Mouse (Mus musculus) megakaryocyte, adult 5-6 weeks (primary cell): Measurements from ENCODE around the gene Ttc30b. TPM values are rescaled to one million over a fixed set of nuclear protein-coding genes. Genes with fewer than 3 reads are reported as not detected.
"Not testable (repeated sequence)": the region's sequence is repeated elsewhere in the genome, so short reads cannot be mapped to it uniquely, and the experiment has no call there.

Experiments used
- ATAC-seq: 2 replicates; pipeline ENCODE4 v1.8.0; 2016; ENCODE audit warnings: mild to moderate bottlenecking, inconsistent platforms; ENCODE audit not compliant: poor library complexity, severe bottlenecking
- total RNA-seq, 2 experiments: library from RNA; stranded (forward) in 1 of 2; stranded (reverse) in 1 of 2; fragments of 153-499, 151-499 nt in 1 of 2; fragments of 221-1000, 200-1000 nt in 1 of 2; gene quantifications; 2 replicates each; pipeline versions ENCODE4 v1.2.3 to v1.2.4; 2015 to 2017

The Ttc30b gene
- total RNA-seq, 2 experiments from 2014 or later: 1.8 to 2.1 TPM

- no peak for ATAC-seq
Observed at GRCm38 (mm10) chr2:75953320-75953719, 14.9 kb upstream of the Ttc30b start.

- no peak for ATAC-seq
Observed at GRCm38 (mm10) chr2:75950685-75951084, 12.3 kb upstream of the Ttc30b start.

- not testable (repeated sequence) for ATAC-seq
Observed at GRCm38 (mm10) chr2:75937520-75938116, 767 bp downstream of the Ttc30b start.

- peak; percentile 83 for ATAC-seq
Observed at GRCm38 (mm10) chr2:75936685-75937084, 1.7 kb downstream of the Ttc30b start.

- ATAC-seq: no peak
Observed at GRCm38 (mm10) chr2:75933541-75933940, 4.8 kb downstream of the Ttc30b start.

GRCm38 (mm10) chr2:75930941-75931340 lies 7.4 kb downstream of the Ttc30b start:
- ATAC-seq: no peak

- no peak for ATAC-seq
Observed at GRCm38 (mm10) chr2:75929786-75930444, 8.5 kb downstream of the Ttc30b start.

GRCm38 (mm10) chr2:75929141-75929540 lies 9.2 kb downstream of the Ttc30b start:
- ATAC-seq: no peak

GRCm38 (mm10) chr2:75928011-75928410 lies 10.4 kb downstream of the Ttc30b start:
- ATAC-seq: no peak

- ATAC-seq: no peak
Observed at GRCm38 (mm10) chr2:75926061-75926460, 12.3 kb downstream of the Ttc30b start.

- ATAC-seq: no peak
Observed at GRCm38 (mm10) chr2:75923807-75924340, 14.5 kb downstream of the Ttc30b start.

- ATAC-seq: no peak
Observed at GRCm38 (mm10) chr2:75915040-75915439, 23.3 kb downstream of the Ttc30b start.

GRCm38 (mm10) chr2:75907142-75907541 lies 31.2 kb downstream of the Ttc30b start:
- no peak for ATAC-seq

GRCm38 (mm10) chr2:75901869-75902268 lies 36.5 kb downstream of the Ttc30b start:
- ATAC-seq: no peak

- ATAC-seq: no peak
Observed at GRCm38 (mm10) chr2:75900281-75900680, 38.1 kb downstream of the Ttc30b start.

- ATAC-seq: no peak
Observed at GRCm38 (mm10) chr2:75895711-75896110, 42.7 kb downstream of the Ttc30b start.

- ATAC-seq: peak; percentile 43; the same call in 1 of the 2 replicates
Observed at GRCm38 (mm10) chr2:75891981-75892380, 46.4 kb downstream of the Ttc30b start.

Other genes starting within 250 kb of the Ttc30b start
- 148 TPM in 2 replicates for gene Nfe2l2, start 233.9 kb downstream of the Ttc30b start, total RNA-seq (2015)
- gene Nfe2l2, start 233.9 kb downstream of the Ttc30b start, total RNA-seq (2017): 81.2 and 94.4 TPM in 2 replicates
- gene Agps, start 106.4 kb downstream of the Ttc30b start, total RNA-seq (2015): 82.9 and 92.0 TPM in 2 replicates
- gene Agps, start 106.4 kb downstream of the Ttc30b start, total RNA-seq (2017): 81.7 and 82.2 TPM in 2 replicates
- gene Ttc30a2, start 39.6 kb upstream of the Ttc30b start, total RNA-seq (2015): not detected in 2 replicates
- gene Ttc30a2, start 39.6 kb upstream of the Ttc30b start, total RNA-seq (2017): 0.08 TPM in 1 of 2 replicates, not detected in the other
- gene Ttc30a1, start 43.4 kb upstream of the Ttc30b start, total RNA-seq (2015): 1.4 and 2.6 TPM in 2 replicates
- 2.2 and 2.8 TPM in 2 replicates for gene Ttc30a1, start 43.4 kb upstream of the Ttc30b start, total RNA-seq (2017)